Comparison of ENCODE assay signal across 9 mouse cellular contexts in genomic region chr11:96133239-96133865, GRCm38 (mm10). TPM values are rescaled to one million over a fixed set of nuclear protein-coding genes. Genes with fewer than 3 reads are reported as not detected.
DNase-seq lines count a peak whose midpoint lies in the region; ATAC-seq and TF ChIP-seq lines count a peak whose summit lies in the region.
"Had no signal": no experiment of that assay in that cellular context is flagged by ENCODE, and none has a peak within 500 bp of the region (broad histone marks: within the 10 kb centered on the region; RNA-seq: fewer than 3 reads in every experiment).

TSS of gene Ttll6 (plus strand) at chr11:96133786.

- WGBS in spleen, adult 2 months, result 32% methylated on average over 16 of the region's 16 CpGs
- 27% methylated on average over 16 of the region's 16 CpGs for WGBS in liver, adult 2 months

- peak; percentile 40; the same call in 1 of the 2 replicates for TF ChIP-seq CTCF in spleen, adult 2 months (IDR thresholded peaks at IDR 0.05; ENCODE audit: extremely low read depth, insufficient read depth, insufficient read length, insufficient replicate concordance)
- peak; percentile 83 for TF ChIP-seq CTCF in liver, adult 2 months (IDR thresholded peaks at IDR 0.05; ENCODE audit: low read depth, low read length)

- TF ChIP-seq POLR2A in spleen, adult 2 months (IDR thresholded peaks at IDR 0.05; ENCODE audit: low read depth, low read length), result no peak
- TF ChIP-seq POLR2A in liver, adult 2 months (IDR thresholded peaks at IDR 0.05; ENCODE audit: extremely low read depth, insufficient read depth, low read length), result no peak

- H3K4me1 ChIP-seq in spleen, adult 2 months (ENCODE audit: control insufficient read depth, insufficient read depth, insufficient read length), result no peaks in the 10 kb centered on the region
- H3K4me1 ChIP-seq in liver, adult 2 months (ENCODE audit: control insufficient read depth, insufficient read depth, low read length), result no peaks in the 10 kb centered on the region

- no peak within 1 kb of the TSS for H3K4me3 ChIP-seq in spleen, adult 2 months (ENCODE audit: extremely low read depth, insufficient read depth, insufficient read length)
- no peak within 1 kb of the TSS for H3K4me3 ChIP-seq in liver, adult 2 months (ENCODE audit: insufficient read depth, low read depth, low read length)
- H3K4me3 ChIP-seq: erythroblast, embryonic 14.5 days had no signal

- no peak within 1 kb of the TSS for H3K9ac ChIP-seq in liver, adult 2 months (ENCODE audit: low read depth, low read length)

- ATAC-seq in granulocyte monocyte progenitor cell, adult 5-6 weeks (replicated peaks; ENCODE audit: poor library complexity, severe bottlenecking), result peak; percentile 40; the same call in 1 of the 2 replicates

- no peak within 1 kb of the TSS for H3K27ac ChIP-seq in spleen, adult 2 months (ENCODE audit: insufficient read depth, low read length)
- H3K27ac ChIP-seq in liver, adult 2 months (replicated peaks; ENCODE audit: insufficient read depth, low read depth, low read length), result no peak within 1 kb of the TSS

- H3K36me3 ChIP-seq in spleen, adult 2 months (ENCODE audit: control insufficient read depth, insufficient read depth, low read length), result no peaks in the 10 kb centered on the region
- H3K36me3 ChIP-seq in liver, adult 2 months (ENCODE audit: control insufficient read depth, insufficient read depth, low read length), result no peaks in the 10 kb centered on the region

- DNase-seq in spleen, adult 2 months (ENCODE audit: low read depth in 1 of 2, low spot score in 2 of 2), result no peak
- DNase-seq in spleen, postnatal 36 days (ENCODE audit: low spot score in 2 of 2), result no peak
- DNase-seq in cerebellum, postnatal 10 days, result peak; percentile 50 to 54
- peak; percentile 49 for DNase-seq in kidney, adult 9 months
- peak; percentile 15 for DNase-seq in liver, adult 2 months (ENCODE audit: extremely low read depth, low read depth, low spot score)
- peak; percentile 36 for DNase-seq in naive thymus-derived CD4-positive, alpha-beta T cell, adult 2 months (ENCODE audit: low read depth)
- peak; percentile 55 for DNase-seq in thymus, postnatal 0 days (ENCODE audit: low spot score)

- H3K27me3 ChIP-seq in spleen, adult 2 months (ENCODE audit: control insufficient read depth, insufficient read depth, low read length), result 0 out of 2 replicates have a peak, but pooled peaks cover 2% of the 10 kb centered on the region
- H3K27me3 ChIP-seq in liver, adult 2 months (ENCODE audit: control insufficient read depth, insufficient read depth, low read length), result peaks cover 4% of the 10 kb centered on the region; the same call in 1 of the 2 replicates

- H3K79me2 ChIP-seq in liver, adult 2 months (ENCODE audit: control insufficient read depth, insufficient read depth, low read length), result no peaks in the 10 kb centered on the region

RNA-seq across cellular contexts. Expression of gene Ttll6, which starts in this region (rescaled TPM):
- polyA plus RNA-seq in spleen, adult 2 months (2012; rRNA removed), result not detected in 2 replicates
- not detected in 2 replicates for total RNA-seq in granulocyte monocyte progenitor cell, adult 5-6 weeks (2014; fragmentation: Nextera tagmentation)
- total RNA-seq in granulocyte monocyte progenitor cell, adult 5-6 weeks (2017), result not detected in 2 replicates
- not detected in 2 replicates for total RNA-seq in liver, adult 2 months (2014; rRNA removed)
- polyA plus RNA-seq in liver, adult 2 months (2012; rRNA removed), result not detected in 2 replicates
- 0.05 and 0.12 TPM in 2 replicates for polyA plus RNA-seq in thymus, postnatal 0 days (2015; fragmentation: Nextera tagmentation; extraction: Ambion mirVana)
- polyA plus RNA-seq: erythroblast, embryonic 14.5 days had no signal

Comparison
In these comparisons a context has a peak if more than half of its experiments do, and no peak if none do; other contexts are left out.
1. Peak in ATAC-seq in granulocyte monocyte progenitor cell, adult 5-6 weeks; RNA of the gene not detected or under 1 TPM.
2. Peak in DNase-seq in liver, adult 2 months; RNA of the gene not detected or under 1 TPM.
3. Peak in DNase-seq in thymus, postnatal 0 days; RNA of the gene not detected or under 1 TPM.
4. DNase-seq: peak in cerebellum, postnatal 10 days (2 of 2), kidney, adult 9 months (single experiment) and naive thymus-derived CD4-positive, alpha-beta T cell, adult 2 months (single experiment); none in spleen, adult 2 months (0 of 2) and spleen, postnatal 36 days (0 of 2).